ENCODE assay signal across 12 mouse cellular contexts in the genomic region with DNA sequence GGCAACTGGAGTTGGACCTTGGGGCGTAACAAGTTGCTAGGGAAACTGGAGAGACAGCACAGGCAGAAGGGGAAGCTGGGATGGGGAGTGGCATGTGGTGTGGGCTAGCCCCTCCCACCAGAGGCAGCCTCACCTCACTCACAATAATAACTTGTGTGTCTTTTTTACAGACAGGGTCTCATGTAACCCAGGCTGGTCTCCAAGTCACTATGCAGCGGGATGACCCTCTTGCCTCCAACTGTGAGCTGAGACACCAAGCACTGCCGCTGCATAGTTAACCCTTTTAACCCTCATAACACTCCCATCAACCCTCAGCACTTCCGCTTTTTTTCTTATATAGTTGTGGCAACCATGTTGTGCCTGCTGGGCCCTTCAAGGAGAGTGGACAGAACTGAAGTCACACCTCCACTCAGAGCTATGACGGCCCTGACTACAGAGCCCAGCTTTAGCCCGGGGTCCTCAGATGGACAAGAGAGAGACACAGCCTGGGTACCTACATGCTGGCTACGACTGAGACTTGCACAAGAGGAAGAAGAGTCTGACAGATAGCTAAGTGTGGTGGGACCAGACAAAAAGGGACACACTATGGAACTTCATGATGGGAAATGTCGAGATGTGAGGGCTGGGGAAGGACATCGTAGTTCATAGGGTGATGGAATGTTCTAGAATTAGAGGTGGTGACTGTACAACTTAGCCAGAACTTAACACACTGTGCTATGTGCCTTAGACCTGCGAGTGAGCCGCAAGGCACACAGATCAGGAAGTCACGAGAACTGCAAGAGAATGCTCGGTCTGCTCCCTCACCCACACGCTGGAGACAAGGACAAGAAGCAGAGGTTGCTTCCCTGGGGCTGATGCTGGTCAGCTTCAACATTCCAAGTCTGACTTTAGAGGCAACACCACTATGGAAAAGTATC. TPM values are rescaled to one million over a fixed set of nuclear protein-coding genes. Genes with fewer than 3 reads are reported as not detected.
DNase-seq lines count a peak whose midpoint lies in the region; ATAC-seq and TF ChIP-seq lines count a peak whose summit lies in the region.
"Had no signal": no experiment of that assay in that cellular context is flagged by ENCODE, and none has a peak within 500 bp of the region (broad histone marks: within the 10 kb centered on the region; RNA-seq: fewer than 3 reads in every experiment).

No protein-coding gene starts in this region.

- H3K36me3 ChIP-seq in kidney, embryonic 14.5 days (ENCODE audit: control insufficient read depth, insufficient read depth, low read length) = peaks cover 17% of the 10 kb centered on the region

- ATAC-seq in kidney, embryonic 14.5 days (ENCODE audit: low FRiP score, low TSS enrichment) = no peak
- no peak for ATAC-seq in cerebellum, adult (ENCODE audit: insufficient number of reproducible peaks, low FRiP score, low TSS enrichment)
- ATAC-seq: midbrain, embryonic 15.5 days; Patski had no signal

- 77% methylated on average over 14 of the region's 14 CpGs for WGBS in kidney, embryonic 14.5 days

- no peak for TF ChIP-seq POLR2A in bone marrow macrophage, adult 2 months (IDR thresholded peaks at IDR 0.05; ENCODE audit: borderline replicate concordance, low read depth, low read length)

- H3K4me3 ChIP-seq in kidney, embryonic 14.5 days (ENCODE audit: low read length) = no peak overlapping the region
- peak overlapping the region; percentile 31 for H3K4me3 ChIP-seq in bone marrow macrophage, adult 2 months (ENCODE audit: insufficient read depth, low read length)
- H3K4me3 ChIP-seq: hindbrain, embryonic 12.5 days; left cerebral cortex, adult 2 months; midbrain, embryonic 15.5 days had no signal

- H3K9me3 ChIP-seq in kidney, embryonic 14.5 days (ENCODE audit: control insufficient read depth, low read length) = no peaks in the 10 kb centered on the region
- H3K9me3 ChIP-seq: hindbrain, embryonic 12.5 days; midbrain, embryonic 15.5 days had no signal

- no peak for TF ChIP-seq CTCF in bone marrow macrophage, adult 2 months (IDR thresholded peaks at IDR 0.05; ENCODE audit: low read depth, low read length)

- H3K4me1 ChIP-seq in kidney, embryonic 14.5 days (ENCODE audit: control insufficient read depth, insufficient read depth, low read length) = 0 out of 2 replicates have a peak, but pooled peaks cover 10% of the 10 kb centered on the region
- peaks cover 51% of the 10 kb centered on the region for H3K4me1 ChIP-seq in bone marrow macrophage, adult 2 months (ENCODE audit: control insufficient read depth, insufficient read depth, low read length)
- H3K4me1 ChIP-seq: hindbrain, embryonic 12.5 days; midbrain, embryonic 15.5 days had no signal

- no peak overlapping the region for H3K27ac ChIP-seq in kidney, embryonic 14.5 days (ENCODE audit: low read depth, low read length)
- peak overlapping the region; percentile 88 for H3K27ac ChIP-seq in bone marrow macrophage, adult 2 months (ENCODE audit: insufficient read depth, low read depth, low read length)
- H3K27ac ChIP-seq: hindbrain, embryonic 12.5 days; left cerebral cortex, adult 2 months; midbrain, embryonic 15.5 days had no signal

- H3K4me2 ChIP-seq in kidney, embryonic 14.5 days (replicated peaks; ENCODE audit: low read depth, low read length) = no peak overlapping the region
- H3K4me2 ChIP-seq: hindbrain, embryonic 12.5 days; midbrain, embryonic 15.5 days had no signal

- peak; percentile 30 for DNase-seq in kidney, adult 11 months
- peak; percentile 76 for DNase-seq in B cell, adult 2 months
- DNase-seq in lung, postnatal 36 days = peak; percentile 66
- no peak for DNase-seq in retina, postnatal 1 day
- DNase-seq in left cerebral cortex, adult 18-20 months (ENCODE audit: low spot score in 2 of 2) = no peak

- no peaks in the 10 kb centered on the region for H3K27me3 ChIP-seq in kidney, embryonic 14.5 days (ENCODE audit: control insufficient read depth, insufficient read depth, low read length)
- H3K27me3 ChIP-seq: hindbrain, embryonic 12.5 days; midbrain, embryonic 15.5 days; Patski had no signal

- no peak overlapping the region for H3K9ac ChIP-seq in kidney, embryonic 14.5 days (ENCODE audit: low read depth, low read length)
- H3K9ac ChIP-seq: hindbrain, embryonic 12.5 days; midbrain, embryonic 15.5 days had no signal

RNA-seq across cellular contexts. Expression of gene Mob3a, which starts 9.3 kb away (rescaled TPM):
- 23.3 and 34.4 TPM in 2 replicates for polyA plus RNA-seq in kidney, embryonic 14.5 days (2014; fragmentation: Nextera tagmentation; extraction: Ambion mirVana)
- polyA plus RNA-seq in bone marrow macrophage, adult 2 months (2012; ENCODE audit: insufficient read depth, insufficient read length, missing spikeins) = 53.3 and 53.8 TPM in 2 replicates
- 10 to 100 TPM; 17.1 to 17.2 TPM for total RNA-seq in left cerebral cortex, adult 18-20 months (2021)

RNA-seq across cellular contexts. Expression of gene Izumo4, which starts 9.5 kb away (rescaled TPM):
- 8.5 and 14.6 TPM in 2 replicates for polyA plus RNA-seq in kidney, embryonic 14.5 days (2014; fragmentation: Nextera tagmentation; extraction: Ambion mirVana)
- polyA plus RNA-seq in bone marrow macrophage, adult 2 months (2012; ENCODE audit: insufficient read depth, insufficient read length, missing spikeins) = 11.0 and 25.2 TPM in 2 replicates
- total RNA-seq in left cerebral cortex, adult 18-20 months (2021) = 10 to 100 TPM; 42.6 to 45.2 TPM

RNA-seq across cellular contexts. Expression of gene Mknk2, which starts 14.6 kb away (rescaled TPM):
- polyA plus RNA-seq in kidney, embryonic 14.5 days (2014; fragmentation: Nextera tagmentation; extraction: Ambion mirVana) = 68.1 and 99.2 TPM in 2 replicates
- polyA plus RNA-seq in bone marrow macrophage, adult 2 months (2012; ENCODE audit: insufficient read depth, insufficient read length, missing spikeins) = 107 and 117 TPM in 2 replicates
- 10 to 100 TPM; 43.3 to 47.7 TPM for total RNA-seq in left cerebral cortex, adult 18-20 months (2021)

RNA-seq across cellular contexts. Expression of gene Btbd2, which starts 35.6 kb away (rescaled TPM):
- 63.4 and 80.2 TPM in 2 replicates for polyA plus RNA-seq in kidney, embryonic 14.5 days (2014; fragmentation: Nextera tagmentation; extraction: Ambion mirVana)
- 20.9 and 22.7 TPM in 2 replicates for polyA plus RNA-seq in bone marrow macrophage, adult 2 months (2012; ENCODE audit: insufficient read depth, insufficient read length, missing spikeins)
- 10 to 100 TPM; 87.6 to 93.8 TPM for total RNA-seq in left cerebral cortex, adult 18-20 months (2021)

RNA-seq across cellular contexts. Expression of gene Ap3d1, which starts 49.6 kb away (rescaled TPM):
- 70.8 and 80.6 TPM in 2 replicates for polyA plus RNA-seq in kidney, embryonic 14.5 days (2014; fragmentation: Nextera tagmentation; extraction: Ambion mirVana)
- polyA plus RNA-seq in bone marrow macrophage, adult 2 months (2012; ENCODE audit: insufficient read depth, insufficient read length, missing spikeins) = 121 and 129 TPM in 2 replicates
- 100 to 1,000 TPM; 140 to 153 TPM for total RNA-seq in left cerebral cortex, adult 18-20 months (2021)

Comparison
In these comparisons a context has a peak if more than half of its experiments do, and no peak if none do; other contexts are left out.
1. DNase-seq: peak in kidney, adult 11 months (single experiment), B cell, adult 2 months (2 of 2) and lung, postnatal 36 days (single experiment); none in retina, postnatal 1 day (single experiment) and left cerebral cortex, adult 18-20 months (0 of 2).